Mouse (Mus musculus) cerebellum, adult 2 months (tissue): ENCODE measurements around the gene Dph3.

Experiments used
- CTCF ChIP-seq: fragments of 200-500 bp; IDR thresholded peaks from 2 replicates; pipeline ENCODE4 v1.5.1; 2011; ENCODE audit warnings: low read depth, mild to moderate bottlenecking, control low read depth, low read length, moderate library complexity, borderline replicate concordance; ENCODE audit not compliant: insufficient read depth
- POLR2A ChIP-seq: fragments of 200-500 bp; IDR thresholded peaks from 2 replicates; pipeline ENCODE4 v1.6.1; 2011; ENCODE audit warnings: low read length, control low read depth, borderline replicate concordance; ENCODE audit not compliant: insufficient read depth

- TF ChIP-seq CTCF: no peak
- TF ChIP-seq POLR2A: no peak
These were observed 2.1 kb downstream of the Dph3 start for GRCm38 (mm10) chr14:32083466-32083865.
